Mouse (Mus musculus) CH12.LX (cell line): ENCODE results near the gene Sacs. TPM values are rescaled to one million over a fixed set of nuclear protein-coding genes. Genes with fewer than 3 reads are reported as not detected.

Source experiments
- DNase-seq: peaks from one replicate; pipeline ENCODE4 v3.0.0-alpha.2; 2013; ENCODE audit errors: extremely low read depth
- H3K27ac ChIP-seq: 2 replicates; pipeline ENCODE4 v1.5.1; 2012; ENCODE audit warnings: low read depth, mild to moderate bottlenecking, control low read depth, moderate library complexity; ENCODE audit not compliant: insufficient read depth
- H3K27me3 ChIP-seq: replicated peaks from 2 replicates; pipeline ENCODE3; 2012; ENCODE audit warnings: inconsistent platforms
- H3K36me3 ChIP-seq, 2 experiments: replicated peaks in 1 of 2; 2 replicates each; pipeline versions ENCODE3 to v1.6.1; 2012; ENCODE audit warnings: inconsistent platforms in 1 of 2, low read length in 1 of 2, mild to moderate bottlenecking in 1 of 2, mixed read lengths in 1 of 2, moderate library complexity in 1 of 2; ENCODE audit not compliant: control insufficient read depth in 1 of 2, insufficient read depth in 1 of 2
- H3K4me1 ChIP-seq, 2 experiments: 2 replicates each; pipeline ENCODE4 v1.6.1; 2012; ENCODE audit warnings: inconsistent platforms in 1 of 2, moderate library complexity in 1 of 2; ENCODE audit not compliant: insufficient read depth in 2 of 2, control insufficient read depth in 1 of 2
- H3K4me2 ChIP-seq: 2 replicates; pipeline ENCODE4 v1.6.1; 2012; ENCODE audit warnings: low read depth, mild to moderate bottlenecking, control low read depth; ENCODE audit not compliant: poor library complexity, insufficient read depth, severe bottlenecking
- H3K4me3 ChIP-seq, 3 experiments: fragments of 150-350 bp in 1 of 3; sonication (generic) in 1 of 3; replicated peaks in 1 of 3; 2 replicates each; pipeline versions ENCODE3 to v1.5.1; 2011 to 2012; ENCODE audit warnings: low read depth in 2 of 3, low read length in 2 of 3, mild to moderate bottlenecking in 2 of 3, moderate library complexity in 2 of 3, control low read depth in 1 of 3, improper control_type of control experiment in 1 of 3, inconsistent platforms in 1 of 3, mixed read lengths in 1 of 3; ENCODE audit not compliant: poor library complexity in 1 of 3
- H3K79me2 ChIP-seq: replicated peaks from 2 replicates; pipeline ENCODE4 v1.6.1; 2012; ENCODE audit warnings: mild to moderate bottlenecking, moderate library complexity; ENCODE audit not compliant: control insufficient read depth, poor library complexity, insufficient read depth, severe bottlenecking; ENCODE audit errors: extremely low read depth
- H3K9ac ChIP-seq: 2 replicates; pipeline ENCODE4 v1.6.1; 2012; ENCODE audit warnings: low read depth, mild to moderate bottlenecking, control low read depth, moderate library complexity; ENCODE audit not compliant: insufficient read depth
- H3K9me3 ChIP-seq: replicated peaks from 2 replicates; pipeline ENCODE3; 2012; ENCODE audit warnings: low read length, inconsistent platforms, mixed read lengths
- CHD1 ChIP-seq: IDR thresholded peaks from 2 replicates; pipeline ENCODE4 v1.6.1; 2012; ENCODE audit warnings: low read depth, low read length, improper control_type of control experiment, inconsistent platforms
- CTCF ChIP-seq, 2 experiments: IDR thresholded peaks in 1 of 2; conservative IDR thresholded peaks in 1 of 2; 2 replicates each; pipeline ENCODE4 v1.5.1; 2011 to 2012; ENCODE audit warnings: low read depth in 2 of 2, low read length in 2 of 2, improper control_type of control experiment in 1 of 2, inconsistent platforms in 1 of 2, mild to moderate bottlenecking in 1 of 2, moderate library complexity in 1 of 2
- E2F4 ChIP-seq: IDR thresholded peaks from 2 replicates; pipeline ENCODE4 v1.6.1; 2011; ENCODE audit warnings: low read depth, low read length, improper control_type of control experiment; ENCODE audit not compliant: insufficient replicate concordance
- ELF1 ChIP-seq: IDR thresholded peaks from 2 replicates; pipeline ENCODE4 v1.6.1; 2014; ENCODE audit warnings: low read depth, mild to moderate bottlenecking, inconsistent platforms, low read length, improper control_type of control experiment
- GABPA ChIP-seq: IDR thresholded peaks from 2 replicates; pipeline ENCODE4 v1.6.1; 2012; ENCODE audit warnings: low read depth, low read length, improper control_type of control experiment, inconsistent platforms; ENCODE audit not compliant: insufficient replicate concordance
- JUN ChIP-seq: IDR thresholded peaks from 2 replicates; pipeline ENCODE4 v1.6.1; 2011; ENCODE audit warnings: low read depth, mild to moderate bottlenecking, low read length, improper control_type of control experiment, moderate library complexity; ENCODE audit not compliant: insufficient read depth
- JUND ChIP-seq: conservative IDR thresholded peaks from 2 replicates; pipeline ENCODE4 v1.6.1; 2011; ENCODE audit warnings: low read depth, low read length, improper control_type of control experiment
- MAFK ChIP-seq: IDR thresholded peaks from 2 replicates; pipeline ENCODE4 v1.6.1; 2011; ENCODE audit warnings: low read length, improper control_type of control experiment; ENCODE audit not compliant: insufficient replicate concordance
- MAZ ChIP-seq: IDR thresholded peaks from 2 replicates; pipeline ENCODE4 v1.6.1; 2012; ENCODE audit warnings: low read depth, mild to moderate bottlenecking, inconsistent platforms, low read length, improper control_type of control experiment, moderate library complexity
- NELFE ChIP-seq: IDR thresholded peaks from 2 replicates; pipeline ENCODE4 v1.6.1; 2011; ENCODE audit warnings: low read depth, low read length, improper control_type of control experiment
- POLR2A ChIP-seq: IDR thresholded peaks from 2 replicates; pipeline ENCODE4 v1.6.1; 2011; ENCODE audit warnings: low read depth, mild to moderate bottlenecking, improper control_type of control experiment, low read length
- POLR2AphosphoS2 ChIP-seq: IDR thresholded peaks from 2 replicates; pipeline ENCODE4 v1.6.1; 2011; ENCODE audit warnings: low read depth, low read length, improper control_type of control experiment
- RAD21 ChIP-seq: IDR thresholded peaks from 2 replicates; pipeline ENCODE4 v1.6.1; 2011; ENCODE audit warnings: low read depth, mild to moderate bottlenecking, low read length, improper control_type of control experiment, moderate library complexity
- RCOR1 ChIP-seq: conservative IDR thresholded peaks from 2 replicates; pipeline ENCODE4 v1.6.1; 2012; ENCODE audit warnings: low read depth, mild to moderate bottlenecking, inconsistent platforms, low read length, improper control_type of control experiment
- SMC3 ChIP-seq: IDR thresholded peaks from 2 replicates; pipeline ENCODE4 v1.6.1; 2011; ENCODE audit warnings: low read depth, low read length, improper control_type of control experiment
- TBP ChIP-seq: conservative IDR thresholded peaks from 2 replicates; pipeline ENCODE4 v1.6.1; 2011; ENCODE audit warnings: low read depth, low read length, improper control_type of control experiment
- TCF12 ChIP-seq: IDR thresholded peaks from 2 replicates; pipeline ENCODE4 v1.6.1; 2014; ENCODE audit warnings: low read depth, mild to moderate bottlenecking, inconsistent platforms, low read length, improper control_type of control experiment
- USF1 ChIP-seq: IDR thresholded peaks from 2 replicates; pipeline ENCODE4 v1.6.1; 2014; ENCODE audit warnings: low read depth, mild to moderate bottlenecking, inconsistent platforms, low read length, improper control_type of control experiment
- USF2 ChIP-seq: conservative IDR thresholded peaks from 2 replicates; pipeline ENCODE4 v1.6.1; 2011; ENCODE audit warnings: low read depth, low read length, improper control_type of control experiment
- ZC3H11A ChIP-seq: IDR thresholded peaks from 2 replicates; pipeline ENCODE4 v1.6.1; 2012; ENCODE audit warnings: low read depth, mild to moderate bottlenecking, inconsistent platforms, low read length, improper control_type of control experiment
- ZMIZ1 ChIP-seq: IDR thresholded peaks from 2 replicates; pipeline ENCODE4 v1.6.1; 2012; ENCODE audit warnings: low read depth, mild to moderate bottlenecking, inconsistent platforms, low read length, improper control_type of control experiment
- ZNF384 ChIP-seq: IDR thresholded peaks from 2 replicates; pipeline ENCODE4 v1.6.1; 2012; ENCODE audit warnings: low read depth, low read length, improper control_type of control experiment, inconsistent platforms
- dilution Hi-C: fragments of 300-500 bp; cut with MboI; formaldehyde crosslinking; loops from 2 replicates; pipeline ENCODE4 v1.14.3; 2020; ENCODE audit warnings: low sequenced_read_pairs; ENCODE audit not compliant: extremely low pct_unique_long_range_greater_than_20kb, extremely low pct_ligation_motif_present
- in situ Hi-C: fragments of 300-500 bp; cut with MboI; formaldehyde crosslinking; loops from 3 replicates; pipeline ENCODE4 v1.14.3; 2019; ENCODE audit warnings: low sequenced_read_pairs, low pct_ligation_motif_present, low pct_unique_long_range_greater_than_20kb, mixed read lengths
- polyA plus RNA-seq: library from polyadenylated mRNA; unstranded; fragments of >175 nt; gene quantifications from 2 replicates; pipeline ENCODE4 v1.2.1, GENCODE M21; 2012; ENCODE audit warnings: low read depth; ENCODE audit not compliant: insufficient read length
- total RNA-seq, 2 experiments: library from RNA; depleted of rRNA; stranded (reverse); fragments of 300-350 nt in 1 of 2; fragments of >200 nt in 1 of 2; gene quantifications; 2 replicates each; pipeline ENCODE4 v1.2.3; 2012 to 2014

Sacs gene
- total and polyA plus RNA-seq, 3 experiments: 5.3 to 6.7 (median 6.6) TPM

GRCm38 (mm10) chr14:61092073-61092472, 46.2 kb upstream of the Sacs start:
- Histone ChIP-seq H3K79me2 (no peaks in the 10 kb centered on the region), H3K9ac (no peak overlapping the region), H3K27me3 (no peaks in the 10 kb centered on the region), H3K27ac (no peak overlapping the region), H3K4me1 (peaks cover 2 to 24% of the 10 kb centered on the region in 2 experiments; a peak in 2 of 4 replicates), H3K36me3 (no peaks in the 10 kb centered on the region), H3K4me2 (no peak overlapping the region), H3K9me3 (no peaks in the 10 kb centered on the region), H3K4me3 (no peak overlapping the region)
- in situ Hi-C loops (loop anchor here (25.0 kb wide), 1 partner anchor 555 kb away; no protein-coding TSS in a partner anchor), dilution Hi-C loops (no loop called here)
- DNase-seq: no peak
- TF ChIP-seq RCOR1 (no peak), MAZ (no peak), ELF1 (no peak), TCF12 (no peak), E2F4 (no peak), USF2 (no peak), USF1 (no peak), MAFK (no peak), JUND (no peak), POLR2A (no peak), ZC3H11A (no peak), CHD1 (no peak), ZNF384 (no peak)

GRCm38 (mm10) chr14:61097974-61098625, 40.2 kb upstream of the Sacs start:
- TF ChIP-seq POLR2A (no peak), GABPA (no peak), MAZ (no peak), CHD1 (no peak), CTCF (conservative IDR thresholded peaks at IDR 0.05 in 1 of 2, IDR thresholded peaks at IDR 0.05 in 1 of 2; ENCODE audit: low read depth in 2 of 2, low read length in 2 of 2) (no peak), ELF1 (no peak), RAD21 (no peak), SMC3 (no peak), USF2 (no peak), POLR2AphosphoS2 (no peak), ZNF384 (no peak), NELFE (no peak), ZMIZ1 (no peak), TBP (no peak), JUN (no peak), JUND (no peak), MAFK (no peak)
- TF ChIP-seq, all 38 proteins: peak for 0
- H3K27me3 ChIP-seq: no peaks in the 10 kb centered on the region
- peaks cover 7% of the 10 kb centered on the region in 2 experiments; a peak in 3 of 4 replicates for H3K4me1 ChIP-seq
- H3K9me3 ChIP-seq: no peaks in the 10 kb centered on the region
- H3K36me3 ChIP-seq: no peaks in the 10 kb centered on the region
- in situ Hi-C loops: loop anchor here (25.0 kb wide), 1 partner anchor 561 kb away; no protein-coding TSS in a partner anchor
- no peaks in the 10 kb centered on the region for H3K79me2 ChIP-seq
- peak overlapping the region; percentile 58; the same call in 1 of the 2 replicates for H3K4me2 ChIP-seq
- no peak for DNase-seq
- H3K9ac ChIP-seq: no peak overlapping the region
- dilution Hi-C loops: no loop called here
- H3K27ac ChIP-seq: no peak overlapping the region
- no peak overlapping the region for H3K4me3 ChIP-seq
